Mouse (Mus musculus): ENCODE data around the gene Tmem39a.

The Tmem39a gene

DNA sequence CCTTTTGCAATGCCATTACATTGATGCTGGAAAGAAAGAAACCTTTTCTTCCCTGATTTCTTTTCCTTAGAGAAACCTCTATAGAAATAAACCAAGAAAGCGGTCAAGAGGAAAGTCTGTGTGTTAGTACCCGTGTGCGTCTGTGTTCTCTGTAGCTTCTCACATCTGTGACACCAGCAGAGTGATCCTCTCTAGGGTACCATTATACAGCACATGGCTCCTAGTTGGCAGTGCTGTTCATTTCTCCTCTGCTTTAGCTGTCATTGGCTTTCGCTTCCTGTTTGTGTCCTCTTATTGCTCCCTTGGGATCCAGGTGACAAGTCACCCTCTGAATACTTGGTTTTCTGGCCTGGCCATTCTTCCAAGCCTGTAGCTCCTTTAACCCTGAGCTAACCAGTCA, 29.1 kb downstream of the Tmem39a start:
- DNase-seq (ENCODE audit: low read depth, low spot score) = no peak

DNA sequence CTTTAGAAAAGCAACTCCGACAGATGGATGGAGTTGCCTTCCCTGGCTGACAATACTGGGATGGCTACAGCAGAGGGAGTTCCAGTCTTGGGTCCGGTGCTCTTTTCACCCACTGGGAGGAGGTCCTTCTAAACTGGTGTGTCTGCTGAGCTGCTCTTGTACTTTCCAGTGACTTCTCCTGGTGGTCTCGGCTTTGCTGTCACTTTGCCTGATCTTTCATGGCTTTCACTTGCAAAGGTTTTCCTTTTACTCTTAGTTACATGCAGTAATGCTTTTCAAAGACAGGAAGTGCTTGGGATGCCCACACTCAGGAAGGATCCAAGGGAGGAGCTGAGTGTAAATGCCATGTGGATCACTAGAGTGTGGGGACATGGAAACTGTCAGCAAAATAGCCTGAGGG, 33.0 kb downstream of the Tmem39a start:
- no peak for DNase-seq (ENCODE audit: low read depth, low spot score)

DNA sequence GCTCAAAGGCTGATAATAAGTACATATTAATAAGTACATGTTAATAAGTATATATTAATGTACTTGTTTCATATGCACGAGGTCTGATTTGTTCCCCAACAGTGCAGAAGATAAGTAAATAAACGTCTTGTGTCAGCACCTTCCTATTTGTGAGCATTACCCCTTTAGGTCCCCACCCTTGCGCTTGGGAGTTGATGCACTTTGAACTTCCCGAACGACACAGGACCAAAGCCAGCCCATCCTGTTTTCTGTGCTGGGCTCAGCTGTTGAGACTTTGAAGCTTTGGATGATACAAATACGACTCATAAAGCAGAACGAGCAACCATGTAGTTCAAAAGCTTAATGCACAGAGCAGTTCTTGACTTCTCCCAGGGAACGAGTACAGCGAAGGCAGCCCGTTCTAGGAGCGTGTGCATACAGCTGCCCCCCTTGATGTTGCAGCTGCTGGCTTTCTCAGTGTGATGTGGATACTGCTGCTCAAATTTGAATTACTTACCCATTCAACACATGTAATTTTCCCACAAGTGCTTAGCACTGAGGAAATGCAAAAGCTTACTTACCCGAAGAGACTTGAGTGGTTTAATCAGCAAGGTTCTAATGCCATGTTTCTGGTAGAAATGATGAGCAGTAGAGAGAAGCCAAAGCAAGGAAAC, 33.7 kb downstream of the Tmem39a start:
- DNase-seq (ENCODE audit: low read depth, low spot score) = peak; percentile 31

DNA sequence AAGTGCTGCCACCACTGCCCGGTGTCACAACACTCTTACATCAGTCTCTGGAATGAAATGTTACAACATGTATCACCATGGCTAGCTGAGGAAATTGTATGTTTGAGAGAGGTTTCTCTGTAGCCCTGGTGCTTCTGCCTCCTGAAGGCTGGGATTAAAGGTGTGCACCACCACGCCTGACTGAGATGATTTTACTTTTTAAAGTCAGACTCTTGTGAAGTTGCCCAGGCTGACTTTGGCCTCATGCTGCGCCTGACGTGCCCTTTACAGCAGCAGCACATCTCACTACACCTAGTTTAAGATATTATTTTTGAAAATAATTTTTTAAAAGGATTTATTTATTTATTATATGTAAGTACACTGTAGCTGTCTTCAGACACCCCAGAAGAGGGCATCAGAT, 34.4 kb downstream of the Tmem39a start:
- no peak for DNase-seq (ENCODE audit: low read depth, low spot score)

DNA sequence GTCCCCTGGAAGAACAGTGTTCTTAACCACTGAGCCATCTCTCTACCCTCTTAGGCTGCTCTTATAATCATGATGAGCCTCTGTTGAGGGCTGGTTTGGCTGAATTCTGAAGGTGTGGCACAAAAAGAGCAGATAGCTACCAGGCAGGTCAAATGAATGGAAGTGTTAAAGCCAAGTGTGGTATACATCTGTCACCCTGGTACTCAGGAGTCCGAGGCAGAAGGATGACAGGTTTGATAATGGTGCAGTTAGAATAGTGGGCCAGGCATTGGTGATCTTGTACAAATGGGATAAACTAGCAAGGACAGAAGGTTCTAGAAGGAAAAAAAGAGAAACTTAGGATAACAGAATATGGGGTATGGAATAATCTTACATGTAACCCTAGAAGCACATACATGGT, 35.9 kb downstream of the Tmem39a start:
- DNase-seq (ENCODE audit: low read depth, low spot score) = no peak

DNA sequence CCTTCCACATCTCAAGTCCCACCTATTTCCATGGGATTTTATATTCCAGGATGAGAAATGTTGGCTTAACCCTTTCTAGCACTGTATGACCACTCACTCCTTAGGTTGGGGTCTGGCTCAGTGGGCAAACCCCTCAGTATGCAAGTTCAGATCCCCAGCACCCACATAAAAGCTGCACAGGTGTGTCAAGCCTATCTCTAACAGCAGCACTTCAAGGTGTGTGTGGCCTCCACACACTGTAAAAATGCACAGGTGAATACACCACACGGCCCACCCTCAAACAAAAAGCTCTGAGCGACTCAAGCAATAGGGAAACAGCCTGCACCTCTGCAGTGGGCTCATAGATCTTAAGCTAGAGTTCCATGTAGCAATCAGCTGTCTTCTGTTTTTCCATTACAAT, 37.6 kb downstream of the Tmem39a start:
- DNase-seq (ENCODE audit: low read depth, low spot score) = no peak

DNA sequence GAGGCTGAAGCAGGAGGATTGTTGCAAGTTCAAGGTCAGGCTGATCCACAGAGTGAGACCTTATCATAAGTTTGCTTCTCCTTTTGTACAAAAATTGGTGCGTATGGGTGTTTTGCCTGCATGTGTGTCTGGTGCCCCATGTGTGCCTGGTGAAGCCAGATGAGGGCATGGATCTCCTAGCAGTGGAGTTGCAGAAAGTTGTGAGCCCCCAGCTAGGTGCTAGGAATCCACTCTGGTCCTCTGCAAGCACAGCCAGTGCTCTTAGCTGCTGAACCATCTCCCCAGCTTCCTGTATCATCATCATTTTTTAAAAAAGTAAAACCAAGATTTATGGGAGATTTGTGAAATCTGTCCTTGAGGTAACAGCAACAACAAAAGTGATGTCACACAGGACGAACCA, 38.2 kb downstream of the Tmem39a start:
- no peak for DNase-seq (ENCODE audit: low read depth, low spot score)

DNA sequence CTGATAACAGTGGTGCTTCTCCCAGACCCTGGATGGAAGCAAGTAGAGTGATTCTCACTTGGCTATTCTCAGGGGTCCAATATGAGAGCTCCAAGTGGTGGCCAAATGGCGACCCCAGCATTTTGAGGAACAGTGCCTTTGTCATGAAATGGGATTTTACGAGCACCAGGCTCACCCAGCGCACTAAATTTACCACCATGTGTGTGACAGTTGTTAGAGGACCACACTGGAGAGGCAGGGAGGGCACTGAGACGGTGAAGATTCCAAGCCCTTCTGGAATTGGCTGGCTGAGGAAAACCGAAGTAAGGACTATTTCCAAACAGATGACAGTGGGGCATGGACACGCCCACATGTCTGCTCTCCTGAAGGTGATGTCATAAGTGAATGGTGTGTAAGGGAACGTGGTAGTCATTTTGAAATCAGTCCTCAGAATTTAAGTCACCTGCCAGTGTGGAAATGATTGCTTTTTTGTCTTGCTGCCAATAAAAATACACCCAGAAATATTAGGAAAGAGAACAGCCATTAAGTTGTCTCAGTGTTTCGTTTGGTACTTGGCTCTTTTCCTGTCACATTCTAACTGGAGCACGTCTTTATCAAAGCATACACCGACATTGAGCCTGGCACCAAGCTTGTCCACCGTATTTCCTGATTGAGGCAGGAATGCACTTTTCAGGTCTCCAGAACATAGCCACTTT, 40.6 kb downstream of the Tmem39a start:
- DNase-seq (ENCODE audit: low read depth, low spot score) = no peak

DNA sequence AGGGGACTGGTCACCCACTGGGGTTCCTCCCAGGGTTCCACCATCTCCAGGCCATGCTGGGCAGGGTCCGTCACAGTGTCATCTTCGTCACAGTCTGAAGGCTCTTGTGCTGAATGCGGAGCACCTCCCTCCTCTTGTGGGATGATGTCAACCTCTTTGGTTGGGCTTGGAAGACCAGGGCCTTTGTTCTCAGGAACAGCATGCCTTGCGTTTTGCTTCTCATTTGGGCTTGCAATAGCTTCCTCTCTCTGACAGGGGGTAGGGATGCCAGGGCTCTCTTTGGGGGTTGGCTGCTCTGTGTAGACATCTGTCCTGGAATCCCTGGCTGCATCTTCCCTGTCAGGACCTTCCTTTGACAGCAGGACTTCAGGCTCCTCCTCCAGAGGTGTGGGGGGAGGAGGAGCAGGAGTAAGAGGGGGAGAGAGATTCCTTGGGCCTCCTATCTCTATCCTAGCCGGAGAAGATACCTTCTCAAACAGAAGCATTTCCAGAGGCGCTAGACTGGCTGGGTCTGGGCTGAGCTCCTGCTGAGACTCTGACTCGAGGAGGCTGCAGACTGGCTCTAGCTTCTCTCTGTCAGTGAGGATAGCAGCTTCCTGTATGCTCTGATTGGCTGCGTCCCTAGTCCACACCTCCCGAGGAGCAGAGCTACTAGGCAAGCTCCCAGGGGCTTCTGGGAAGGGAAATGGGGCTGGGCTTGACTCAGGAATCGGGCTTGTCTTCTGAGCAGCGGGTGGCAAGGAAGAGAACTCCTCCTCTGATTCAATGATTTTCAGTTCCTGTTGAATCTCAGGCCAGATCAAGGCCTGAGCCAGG, 44.7 kb downstream of the Tmem39a start:
- DNase-seq (ENCODE audit: low read depth, low spot score) = peak; percentile 53

DNA sequence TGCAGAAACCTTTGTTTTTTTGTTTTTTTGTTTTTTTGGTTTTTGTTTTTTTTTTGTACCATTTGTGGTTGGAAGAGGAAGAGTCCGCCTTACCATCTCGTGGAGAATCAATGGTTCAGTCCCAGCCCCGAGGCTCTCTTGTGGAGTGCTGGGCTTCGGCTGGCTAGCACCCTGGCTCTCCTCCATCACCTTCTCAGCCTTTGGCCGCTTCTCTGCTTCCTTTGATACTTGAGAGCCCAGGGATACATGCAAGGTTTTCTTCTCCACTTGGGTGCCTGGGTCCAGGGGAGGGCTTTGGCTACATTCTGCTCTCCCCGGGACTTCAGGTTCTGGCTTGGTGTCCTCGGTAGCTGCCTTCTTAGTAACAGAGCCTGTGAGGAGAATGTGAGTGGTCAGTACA, 48.0 kb downstream of the Tmem39a start:
- DNase-seq (ENCODE audit: low read depth, low spot score) = no peak

DNA sequence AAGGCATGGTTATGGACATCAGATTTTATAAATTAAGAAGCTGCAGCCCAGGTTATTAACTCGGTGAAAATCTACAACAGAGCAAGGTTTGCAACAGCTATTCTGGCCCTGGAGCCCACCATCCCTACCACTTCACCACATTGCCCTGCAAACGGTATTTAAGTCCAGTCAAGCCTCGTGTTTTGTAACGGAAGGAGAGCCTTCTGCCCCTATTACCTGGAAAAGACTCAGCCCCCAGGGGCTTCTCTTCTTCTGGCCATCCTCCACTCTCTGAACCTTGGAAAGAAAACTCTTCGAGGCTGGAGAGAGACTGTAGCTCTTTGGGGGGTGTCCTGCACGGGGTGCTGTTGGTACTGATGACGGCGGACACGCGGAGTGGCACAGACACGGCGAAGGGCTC, 50.2 kb downstream of the Tmem39a start:
- DNase-seq (ENCODE audit: low read depth, low spot score) = no peak

DNA sequence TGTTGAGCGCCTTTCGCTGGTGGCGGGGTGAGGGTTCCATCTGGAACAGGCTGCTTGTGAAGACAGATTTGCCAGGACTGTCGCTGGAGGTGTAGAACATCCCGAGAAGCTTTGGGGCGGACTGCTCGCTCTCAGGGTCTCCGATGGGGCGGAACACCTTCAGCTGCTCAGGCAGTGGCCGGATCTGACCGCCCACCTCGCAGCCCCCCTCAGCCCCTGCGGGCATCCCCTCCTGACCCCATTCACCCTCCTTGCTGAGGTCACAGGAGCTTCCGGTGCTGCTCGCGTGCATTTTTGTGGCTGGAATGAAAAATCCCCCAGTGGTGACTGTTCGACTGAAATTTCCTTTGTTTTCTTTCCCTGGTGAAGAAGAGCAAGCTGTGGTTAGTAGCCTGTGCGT, 50.6 kb downstream of the Tmem39a start:
- no peak for DNase-seq (ENCODE audit: low read depth, low spot score)

DNA sequence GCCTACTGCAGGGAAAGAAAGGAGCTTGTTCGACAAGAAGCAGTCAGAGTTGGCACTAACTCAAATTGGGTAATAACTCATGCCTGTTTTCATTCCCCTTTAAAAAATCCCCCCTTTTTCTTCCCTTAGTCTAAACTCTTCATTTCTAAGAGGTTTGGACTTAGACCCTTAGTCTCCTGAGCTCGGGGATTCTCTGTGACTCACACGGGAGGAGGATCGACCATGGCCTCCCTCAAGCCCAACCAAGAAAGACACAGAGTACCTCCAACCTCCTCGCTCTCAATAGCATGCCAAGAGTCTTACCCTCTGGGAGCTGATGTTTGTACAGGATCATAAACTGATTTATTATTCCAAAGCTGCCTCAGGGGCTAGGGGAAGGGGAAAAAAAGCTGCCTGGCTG, 54.1 kb downstream of the Tmem39a start:
- DNase-seq (ENCODE audit: low read depth, low spot score) = no peak

DNA sequence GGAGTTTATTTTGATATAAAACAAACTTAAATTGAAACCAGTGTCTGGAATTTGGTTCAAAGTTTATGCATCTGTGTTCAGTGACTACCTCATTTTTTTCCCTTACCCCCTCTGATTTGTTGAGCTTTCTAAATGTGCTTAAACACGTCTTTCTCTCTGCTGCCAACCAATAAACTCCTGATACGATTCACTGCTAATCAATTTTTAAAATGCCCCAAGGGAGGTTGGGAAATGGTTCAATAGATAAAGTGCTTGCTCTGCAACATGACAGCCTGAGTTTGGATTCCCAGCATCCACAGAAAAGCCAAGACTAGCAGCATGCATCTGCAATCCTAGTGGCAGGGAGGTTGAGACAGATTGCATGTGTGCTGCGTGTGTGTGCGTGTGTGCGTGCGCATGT, 55.1 kb downstream of the Tmem39a start:
- no peak for DNase-seq (ENCODE audit: low read depth, low spot score)

DNA sequence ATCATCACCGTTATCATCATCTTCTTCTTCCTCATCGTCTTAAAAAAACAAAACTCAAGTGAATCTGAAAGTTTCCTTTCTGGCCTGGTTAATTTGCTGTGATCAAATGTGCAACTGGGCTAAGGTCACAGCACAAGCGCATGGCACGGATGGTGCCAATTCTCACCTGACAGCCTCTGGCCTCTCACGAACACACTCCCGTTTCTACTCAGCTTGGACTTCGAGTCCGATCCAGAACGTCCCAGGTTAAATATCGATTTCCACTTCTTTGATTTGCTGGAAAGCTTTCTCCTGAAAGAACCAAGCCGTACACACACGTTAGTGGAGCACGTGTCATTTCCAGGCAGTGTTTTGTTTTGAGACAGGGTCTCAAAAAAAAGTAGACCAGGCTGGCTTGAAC, 59.5 kb downstream of the Tmem39a start:
- no peak for DNase-seq (ENCODE audit: low read depth, low spot score)

DNA sequence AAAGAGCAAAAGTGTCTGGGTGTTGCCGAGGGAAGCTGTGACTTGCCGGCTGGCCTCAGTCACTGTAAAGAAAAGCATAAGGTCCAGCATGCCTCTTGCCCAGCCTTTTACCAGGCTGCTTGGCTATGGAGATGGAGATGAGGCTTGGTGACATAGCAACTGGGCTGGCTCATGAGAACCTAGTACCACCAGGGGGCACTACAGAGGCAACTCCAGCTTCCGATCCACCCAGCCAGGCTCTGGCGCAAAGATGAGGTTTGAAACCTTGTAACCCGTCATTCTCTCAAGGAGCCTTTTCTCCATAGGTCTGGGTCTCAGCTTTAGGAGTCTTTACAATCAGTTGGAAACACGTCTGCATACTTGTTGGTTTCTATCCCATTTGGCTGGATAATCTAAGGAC, 60.6 kb downstream of the Tmem39a start:
- DNase-seq (ENCODE audit: low read depth, low spot score) = peak; percentile 51

DNA sequence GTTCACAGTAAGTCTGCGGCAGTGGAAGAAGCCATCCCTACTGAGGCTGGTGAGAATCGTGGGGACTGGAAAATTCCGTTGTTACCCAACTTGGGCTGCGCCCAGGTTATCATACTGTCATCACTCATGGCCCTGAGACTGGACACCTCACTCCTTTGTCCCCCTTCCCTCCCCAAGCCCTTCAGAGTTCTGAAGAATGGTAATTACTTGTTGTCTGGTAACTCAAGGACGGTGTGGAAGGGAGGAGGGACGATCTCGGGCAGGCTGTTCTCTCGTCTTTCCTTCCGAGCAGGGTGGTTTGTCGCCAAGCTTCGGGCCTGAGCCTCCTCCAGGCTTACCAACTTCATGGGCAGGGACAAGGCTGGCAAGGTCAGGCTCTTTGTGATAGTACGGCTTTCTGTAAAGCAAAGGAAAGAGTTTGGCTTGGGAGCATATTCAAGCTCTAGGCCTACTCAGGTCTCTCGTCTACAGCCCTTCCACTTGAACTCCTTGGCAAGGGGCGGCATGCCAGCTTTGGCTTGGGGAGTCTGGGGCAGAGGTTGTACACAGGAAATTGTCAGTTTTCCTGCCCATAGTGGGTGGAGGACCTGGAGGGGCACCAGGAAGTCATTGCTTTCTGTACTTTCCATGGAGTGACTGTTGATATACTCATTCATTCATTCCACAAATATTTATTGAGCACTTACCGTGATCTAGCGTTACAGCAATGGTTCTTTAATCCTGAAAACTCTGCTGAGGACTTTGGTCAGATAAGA, 62.4 kb downstream of the Tmem39a start:
- no peak for DNase-seq (ENCODE audit: low read depth, low spot score)

DNA sequence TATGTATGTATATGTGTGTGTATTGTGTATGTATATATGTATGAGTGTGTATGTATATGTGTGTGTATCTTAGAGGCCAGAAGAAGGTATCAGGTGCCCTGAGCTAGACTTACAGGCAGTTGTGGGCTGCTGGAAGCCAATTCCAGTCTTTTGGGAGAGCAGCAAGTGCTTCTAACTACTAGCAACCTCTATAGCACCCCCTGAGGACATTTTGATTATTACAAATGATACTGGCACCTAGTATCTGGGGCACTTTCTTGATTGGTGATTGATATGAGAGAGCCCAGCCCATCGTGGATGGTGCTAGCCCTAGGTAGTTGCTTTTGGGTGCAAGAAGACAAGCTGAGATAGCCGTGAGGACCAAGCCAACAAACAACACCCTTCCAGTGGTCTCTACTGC, 63.8 kb downstream of the Tmem39a start:
- DNase-seq (ENCODE audit: low read depth, low spot score) = no peak

DNA sequence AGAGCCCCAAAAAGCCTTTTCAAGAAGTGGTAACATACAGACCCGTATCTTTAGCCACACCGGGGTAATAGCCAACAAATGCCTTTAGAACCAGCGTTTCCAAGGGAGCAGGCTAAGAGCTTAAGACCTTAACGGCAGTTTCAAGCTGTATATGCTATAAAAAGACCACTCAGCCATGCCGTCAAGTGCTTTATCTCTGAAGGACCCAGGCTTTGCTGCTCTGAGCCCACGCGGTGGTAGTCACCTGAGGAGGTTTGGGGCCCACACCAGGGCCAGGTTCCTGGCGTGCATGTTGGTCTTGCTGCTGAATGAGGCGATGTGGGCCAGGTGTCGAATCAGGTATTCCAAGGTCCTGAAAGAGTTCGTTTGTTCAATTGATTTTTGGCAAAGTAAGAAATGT, 65.8 kb downstream of the Tmem39a start:
- DNase-seq (ENCODE audit: low read depth, low spot score) = no peak

DNA sequence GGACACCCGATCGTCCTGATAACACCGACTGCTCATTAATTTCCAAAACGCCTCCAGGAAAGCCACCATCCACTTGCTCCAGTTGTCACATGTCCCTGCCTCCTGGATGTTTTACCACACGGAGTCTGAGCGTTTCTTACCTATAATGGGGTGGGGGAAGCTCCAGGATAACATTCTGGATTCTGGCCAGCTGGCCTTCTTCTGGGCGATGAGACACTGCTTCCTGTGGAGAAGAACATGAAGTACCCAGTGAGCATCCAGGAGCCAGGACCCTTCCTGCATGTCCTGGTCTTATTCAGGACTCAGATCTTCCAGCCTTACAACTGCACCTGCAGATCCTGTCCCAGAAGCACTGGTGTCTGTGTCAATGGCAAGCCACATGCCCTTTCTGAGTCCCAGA, 66.9 kb downstream of the Tmem39a start:
- DNase-seq (ENCODE audit: low read depth, low spot score) = no peak

DNA sequence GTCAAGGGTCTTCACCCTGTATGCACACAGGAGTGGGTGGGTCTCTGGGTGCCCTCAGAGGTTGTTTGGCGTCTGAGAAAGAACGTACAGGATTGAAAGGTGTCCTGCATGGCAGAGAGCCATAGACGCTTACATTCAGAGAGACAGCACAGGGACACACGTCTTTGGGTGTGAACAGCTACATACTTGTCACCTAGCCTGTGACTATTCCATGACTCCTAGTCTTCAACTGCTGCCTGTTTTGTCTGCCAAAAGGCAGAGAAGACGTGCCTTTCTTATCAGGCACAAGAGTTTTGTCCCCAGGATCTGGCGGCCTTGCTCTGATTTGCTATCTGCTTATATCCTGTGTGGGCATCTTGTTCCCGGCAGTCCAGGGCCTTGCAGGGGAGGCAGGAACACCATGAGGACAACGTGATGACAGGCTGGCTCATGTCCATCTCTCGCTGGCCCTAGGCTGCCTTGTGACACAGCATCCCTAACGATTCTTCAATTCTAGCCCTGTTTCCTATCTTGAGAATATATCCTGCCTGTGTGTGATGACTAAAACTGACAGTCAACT, 67.4 kb downstream of the Tmem39a start:
- no peak for DNase-seq (ENCODE audit: low read depth, low spot score)

DNA sequence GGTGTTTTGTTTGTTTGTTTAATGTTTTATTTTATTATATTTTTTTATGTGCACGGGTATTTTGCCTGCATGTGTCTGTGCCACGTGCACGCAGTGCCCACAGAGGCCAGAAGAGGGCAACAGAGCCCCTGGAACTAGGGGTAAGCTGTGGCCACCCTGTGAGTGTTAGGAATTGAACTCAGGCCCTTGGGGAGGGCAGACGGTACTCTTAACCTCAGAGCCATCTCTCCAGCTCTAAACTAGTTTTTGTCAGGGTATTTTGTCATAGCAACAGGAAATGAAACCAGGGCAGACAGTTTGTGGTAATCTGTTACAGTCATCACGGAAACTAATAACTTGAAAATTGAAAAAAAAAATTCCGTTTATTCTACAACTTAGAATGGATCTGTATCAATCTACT, 73.6 kb downstream of the Tmem39a start:
- no peak for DNase-seq (ENCODE audit: low read depth, low spot score)

Measured in telencephalon, adult 2 months (tissue).